Mouse (Mus musculus): ENCODE data around the gene Atp5k.

Gene Atp5k

DNA sequence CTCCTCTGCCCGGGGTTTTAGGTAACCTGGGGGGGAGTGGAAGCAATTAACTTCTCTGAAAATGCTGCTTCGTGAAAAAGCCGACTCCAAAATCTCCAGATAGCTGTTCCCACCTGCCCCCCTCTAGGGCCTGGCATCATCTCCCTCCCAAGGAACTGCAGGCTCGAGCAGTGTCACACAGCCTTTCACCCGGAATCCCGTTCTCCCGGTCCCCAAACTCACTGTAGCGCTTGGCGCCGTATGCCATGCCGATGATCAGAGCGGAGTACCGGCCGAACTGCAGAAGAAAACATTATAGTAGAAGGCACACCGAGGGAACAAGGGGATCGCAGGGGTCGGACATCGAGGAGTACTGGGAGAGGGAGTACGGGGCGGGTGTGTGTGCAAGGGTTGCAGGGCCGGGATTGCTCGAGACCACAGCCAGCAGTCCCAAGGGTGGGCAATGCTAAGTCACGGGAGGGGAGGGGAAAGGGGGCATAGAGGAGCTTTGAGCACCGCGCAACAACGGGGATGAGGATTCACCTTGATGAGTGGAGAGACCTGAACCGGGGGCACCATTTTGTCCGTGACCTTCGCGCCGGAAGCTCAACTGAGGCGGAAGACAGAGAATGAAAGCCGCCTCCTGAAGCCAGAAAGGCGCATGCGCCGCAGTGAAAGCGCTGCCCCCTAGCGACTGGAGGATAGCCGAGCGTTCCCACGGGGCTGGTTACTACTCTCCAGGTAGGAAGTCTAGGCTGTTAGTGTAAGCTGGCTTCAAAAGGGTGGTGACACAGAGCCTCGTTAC lies at the start of gene Atp5k:
Gene Atp5k, minus strand, starts transcription at position 645 of the 784 bp plus-strand sequence.
- peak; percentile 90 to 93 for DNase-seq (ENCODE audit: low spot score in 2 of 2)

DNA sequence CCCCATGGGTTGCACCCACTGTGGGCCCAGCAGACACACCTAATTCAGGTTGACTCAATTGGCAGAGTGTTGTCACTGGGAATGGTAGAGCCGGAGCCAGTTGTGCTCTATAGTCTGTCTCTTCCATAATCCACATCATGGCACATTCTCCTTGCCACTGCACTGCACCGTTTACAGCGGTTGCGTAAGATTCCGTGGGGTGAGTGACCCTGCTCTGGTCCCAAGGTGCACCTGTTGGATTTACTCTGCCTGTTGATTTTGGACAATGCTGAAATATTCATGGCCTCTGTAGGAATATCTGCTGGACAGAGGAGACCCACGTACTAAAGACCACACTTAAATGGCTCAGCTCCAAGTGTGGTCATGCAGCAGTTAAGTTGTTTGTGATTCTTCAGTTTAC lies 48.8 kb upstream of the Atp5k start:
- no peak for DNase-seq (ENCODE audit: low spot score in 2 of 2)

DNA sequence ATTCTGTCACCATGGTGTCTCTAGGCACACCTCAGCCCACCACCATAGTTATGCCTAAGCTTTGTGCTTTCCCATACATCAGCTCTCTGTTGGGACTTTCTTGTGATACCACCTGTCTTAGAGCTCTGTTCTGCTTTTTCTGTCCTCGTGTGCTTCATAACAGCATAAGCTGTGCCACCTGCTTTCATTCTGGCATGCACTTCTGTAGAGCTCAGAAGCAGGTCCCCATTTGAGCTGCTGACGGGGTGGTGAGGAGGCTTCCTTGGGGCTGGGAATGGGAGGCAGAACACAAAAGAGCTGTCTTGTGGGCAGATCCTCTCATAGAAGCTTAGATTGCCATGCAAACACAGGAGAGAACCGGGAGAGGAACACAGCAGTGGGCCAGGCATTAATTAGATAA lies 41.7 kb upstream of the Atp5k start:
- DNase-seq (ENCODE audit: low spot score in 2 of 2), result no peak

DNA sequence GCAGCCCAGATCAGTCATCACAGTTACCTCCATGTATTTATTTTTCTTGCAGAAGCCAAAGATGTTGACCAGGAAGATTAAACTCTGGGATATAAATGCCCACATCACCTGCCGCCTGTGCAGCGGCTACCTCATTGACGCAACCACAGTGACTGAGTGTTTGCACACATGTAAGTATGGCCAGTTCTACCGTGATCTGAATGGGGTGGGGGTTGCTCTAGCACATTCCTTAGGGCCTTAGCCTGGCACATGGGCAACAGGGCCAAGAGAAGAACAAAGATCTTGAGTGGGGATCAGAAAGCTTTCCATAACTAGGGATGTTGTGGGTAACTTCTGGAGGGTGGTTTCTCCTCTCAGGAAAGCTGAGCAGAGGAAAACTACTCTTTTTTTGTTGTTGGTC lies 39.5 kb upstream of the Atp5k start:
- DNase-seq (ENCODE audit: low spot score in 2 of 2), result no peak

DNA sequence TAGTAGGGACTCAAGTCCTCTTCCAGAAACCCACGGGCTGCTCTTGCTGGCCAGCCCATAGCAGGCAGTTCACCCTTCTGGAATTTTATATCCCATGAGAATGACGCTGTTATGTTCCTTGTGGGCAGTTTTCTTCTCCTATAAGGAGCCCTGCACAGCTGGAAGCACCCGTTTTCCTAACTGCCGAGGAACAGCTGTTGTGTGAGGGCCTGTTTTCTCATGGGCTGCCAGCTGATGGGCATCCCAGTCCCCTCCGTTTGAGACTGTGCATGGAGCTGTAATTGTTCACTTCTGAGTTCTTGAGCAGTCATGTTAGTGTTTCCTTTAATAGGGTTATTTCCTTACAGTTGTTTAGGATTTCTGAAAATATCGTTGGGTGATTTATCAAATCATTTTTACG lies 35.4 kb upstream of the Atp5k start:
- DNase-seq (ENCODE audit: low spot score in 2 of 2), result no peak

DNA sequence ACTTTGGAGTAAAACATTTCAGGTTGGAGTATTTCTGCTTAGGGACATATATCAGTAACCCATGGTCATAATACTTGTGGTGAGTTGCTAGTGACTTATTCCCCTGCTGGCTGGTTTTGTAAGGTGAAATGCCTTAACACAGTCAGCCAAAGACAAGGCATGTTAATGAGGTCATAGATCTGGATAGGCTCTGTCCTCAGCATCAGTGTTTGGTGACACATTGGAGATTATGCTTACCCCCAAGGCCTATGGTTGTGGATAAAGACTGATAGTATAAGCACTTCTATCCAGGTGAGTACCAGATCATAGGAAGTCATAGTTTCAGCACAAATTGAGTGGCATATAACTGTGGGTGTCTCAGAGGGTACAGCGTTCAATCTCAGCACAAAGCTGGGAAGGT lies 32.4 kb upstream of the Atp5k start:
- DNase-seq (ENCODE audit: low spot score in 2 of 2), result no peak

DNA sequence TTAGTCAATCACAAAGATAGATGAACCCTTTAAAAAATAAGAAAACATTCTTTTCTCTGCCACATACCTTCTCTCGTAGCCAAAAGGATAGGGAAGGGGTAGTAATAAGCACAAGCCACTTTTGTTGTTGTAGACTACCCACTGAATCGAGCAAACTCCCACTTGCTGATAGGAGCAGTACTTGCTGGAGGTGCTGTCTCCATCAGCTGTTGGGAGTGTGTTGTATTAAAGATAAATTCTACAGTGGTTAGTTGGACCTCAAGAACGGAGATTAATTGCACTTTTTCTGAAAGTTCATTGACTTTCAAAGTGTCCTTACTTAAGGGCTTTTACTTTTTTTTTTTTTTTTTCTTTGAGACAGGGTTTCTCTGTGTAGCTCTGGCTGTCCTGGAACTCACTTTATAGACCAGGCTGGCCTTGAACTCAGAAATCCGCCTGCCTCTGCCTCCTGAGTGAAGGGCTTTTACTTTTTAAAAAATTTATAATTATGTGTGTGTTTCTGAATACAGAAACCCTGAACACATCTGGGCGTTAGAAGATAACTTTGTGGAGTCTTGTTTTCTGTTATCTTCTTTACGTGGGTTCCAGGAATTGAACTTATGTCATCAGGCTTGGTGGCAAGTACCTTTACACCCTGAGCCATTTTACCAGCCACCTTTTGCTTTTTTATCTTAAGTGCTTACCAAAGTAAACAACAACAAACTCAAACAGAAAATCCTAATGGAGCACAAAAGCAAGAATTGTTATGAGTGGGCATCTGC lies 31.1 kb upstream of the Atp5k start:
- DNase-seq (ENCODE audit: low spot score in 2 of 2), result no peak

DNA sequence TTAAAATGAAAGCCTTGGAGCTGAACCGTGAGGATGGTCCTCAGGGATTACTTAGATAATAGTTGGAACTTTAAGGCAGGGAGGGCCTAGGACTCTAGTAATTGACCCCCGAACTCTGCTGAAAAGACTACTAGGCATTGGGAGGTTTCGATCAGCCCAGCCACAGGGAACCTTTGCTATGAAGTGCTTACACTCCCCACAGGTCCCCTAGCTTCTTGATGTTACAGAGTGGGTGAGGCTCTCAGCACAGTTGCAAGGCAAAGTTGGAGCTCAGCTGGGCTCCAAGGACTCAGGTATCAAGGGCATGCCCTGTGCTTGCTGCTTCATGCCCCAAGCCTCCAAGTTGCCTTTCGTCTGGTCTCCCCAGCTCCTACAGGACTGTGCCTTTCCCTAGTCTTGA lies 28.2 kb upstream of the Atp5k start:
- no peak for DNase-seq (ENCODE audit: low spot score in 2 of 2)

DNA sequence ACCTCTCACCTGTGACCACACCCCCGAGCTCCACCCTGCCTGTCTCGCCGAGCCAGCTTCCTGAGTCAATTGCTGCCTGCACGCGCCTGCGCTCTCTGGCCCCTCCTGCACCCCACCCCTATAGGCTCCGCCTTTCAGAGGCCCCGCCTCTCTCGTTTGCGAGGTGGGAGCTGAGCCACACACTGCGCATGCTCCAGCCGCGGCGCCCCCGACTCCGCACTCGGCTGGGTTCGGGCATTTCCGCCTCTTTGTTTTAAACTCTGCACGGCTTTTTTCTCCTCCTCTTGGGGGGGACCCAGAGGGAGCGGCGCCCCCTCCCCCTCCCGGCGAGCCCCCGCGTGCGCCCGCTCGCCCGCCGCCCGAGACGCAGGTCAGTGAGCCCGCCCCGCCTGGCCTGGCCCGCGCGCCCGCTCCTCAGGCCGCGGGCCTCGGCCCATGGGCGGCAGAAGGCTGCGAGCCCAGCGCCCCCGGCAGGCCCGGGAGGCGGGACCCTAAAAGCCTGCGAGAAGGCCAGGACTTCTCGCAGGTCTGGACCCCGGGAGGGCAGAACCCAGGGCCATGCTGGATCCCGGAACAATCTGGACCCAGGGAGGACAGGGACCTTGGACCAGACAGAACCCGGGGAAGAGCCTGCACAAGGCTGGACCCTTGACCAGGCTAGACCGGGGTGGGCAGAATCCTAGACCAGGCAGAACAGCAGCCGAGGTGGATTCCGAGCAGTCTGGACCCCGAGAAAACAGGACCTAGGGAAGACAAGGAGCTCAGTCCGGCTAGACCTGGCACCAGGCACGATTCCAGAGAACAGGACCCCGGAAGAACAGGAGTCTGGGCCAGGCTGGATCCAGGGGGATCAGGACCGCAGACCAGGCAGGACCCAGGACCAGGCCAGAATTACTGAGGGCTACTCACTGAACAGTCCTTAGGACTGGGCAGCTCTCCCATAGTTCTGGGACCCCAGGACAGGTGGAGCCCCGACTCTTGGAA lies 27.1 kb upstream of the Atp5k start, which contains the start of gene Pcgf3:
Gene Pcgf3, plus strand, starts transcription at position 151 of the 984 bp plus-strand sequence.
- peak; percentile 94 to 95 for DNase-seq (ENCODE audit: low spot score in 2 of 2)

DNA sequence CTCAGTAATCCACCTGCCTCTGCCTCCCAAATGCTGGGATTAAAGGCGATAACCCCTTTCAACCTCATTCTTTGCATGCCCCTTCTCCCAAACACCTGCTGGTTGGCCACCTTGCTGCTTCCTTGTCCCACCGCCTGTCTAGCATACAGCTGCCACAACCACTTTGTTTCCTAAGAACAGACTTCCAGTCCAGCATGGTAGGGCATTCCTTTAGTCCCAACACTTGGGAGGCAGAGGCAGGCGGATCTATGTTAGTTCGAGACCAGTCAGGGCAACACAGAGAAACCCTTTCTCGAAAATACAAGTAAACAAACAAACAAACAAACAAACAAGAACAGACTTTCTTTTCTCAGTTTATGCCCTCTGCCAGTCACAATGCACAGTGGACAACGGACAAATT lies 26.2 kb upstream of the Atp5k start:
- no peak for DNase-seq (ENCODE audit: low spot score in 2 of 2)

DNA sequence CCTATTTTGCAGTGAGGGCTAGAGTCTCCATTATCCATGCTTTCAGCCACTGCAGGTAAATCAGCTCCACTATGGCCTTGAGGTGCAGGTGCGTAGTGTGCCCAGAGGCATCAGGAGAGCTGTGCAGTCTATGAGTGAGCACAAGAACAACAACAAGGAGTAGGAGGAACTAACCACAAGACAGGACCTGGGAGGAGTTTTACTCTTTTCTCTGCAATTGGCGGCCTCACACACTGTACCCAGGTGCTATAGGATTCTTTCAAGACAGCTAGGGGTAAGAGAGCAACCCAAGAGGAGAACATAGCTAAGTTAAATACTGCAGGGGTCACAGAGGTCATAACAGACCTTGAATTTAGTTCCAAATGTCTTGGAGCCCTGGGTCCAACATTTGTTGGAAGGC lies 24.5 kb upstream of the Atp5k start:
- DNase-seq (ENCODE audit: low spot score in 2 of 2), result no peak

DNA sequence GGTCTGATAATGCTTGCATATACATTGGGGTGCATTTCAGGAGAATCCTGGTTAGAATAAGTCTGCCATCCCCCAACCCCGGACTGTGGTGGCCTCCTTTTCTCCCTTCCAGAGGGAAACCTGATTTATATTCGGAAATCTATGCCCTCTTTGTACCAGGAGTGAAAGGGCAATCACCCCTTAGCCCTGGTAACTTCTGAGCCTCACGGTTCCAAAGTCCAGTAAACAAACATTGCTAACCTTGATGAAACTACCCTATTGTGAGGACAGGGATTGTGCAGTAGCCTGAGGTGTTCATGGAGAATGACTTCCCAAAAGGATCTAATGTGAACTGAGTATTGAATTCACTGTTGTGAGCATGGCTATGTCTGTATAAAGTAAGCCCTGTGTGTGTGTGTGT lies 19.8 kb upstream of the Atp5k start:
- DNase-seq (ENCODE audit: low spot score in 2 of 2), result no peak

DNA sequence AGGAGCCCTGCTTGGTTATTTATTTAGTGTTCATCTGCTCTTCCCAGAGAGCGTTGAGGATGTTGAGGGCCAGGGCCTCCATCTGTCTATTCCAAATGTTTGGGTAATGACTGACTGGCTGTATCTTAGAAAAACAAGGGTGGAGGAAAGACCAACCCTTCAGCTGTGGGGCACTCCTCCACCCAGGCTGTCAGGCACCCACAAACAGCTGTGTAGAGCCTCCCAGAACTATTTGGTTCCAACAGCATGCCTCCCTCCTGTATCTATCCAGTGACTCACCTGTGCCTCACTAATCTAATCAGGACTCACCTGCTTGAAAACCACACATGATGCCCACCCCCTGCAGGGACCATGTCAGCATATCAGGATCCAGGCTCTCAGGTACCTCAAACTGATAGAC lies 18.2 kb upstream of the Atp5k start:
- DNase-seq (ENCODE audit: low spot score in 2 of 2), result no peak

DNA sequence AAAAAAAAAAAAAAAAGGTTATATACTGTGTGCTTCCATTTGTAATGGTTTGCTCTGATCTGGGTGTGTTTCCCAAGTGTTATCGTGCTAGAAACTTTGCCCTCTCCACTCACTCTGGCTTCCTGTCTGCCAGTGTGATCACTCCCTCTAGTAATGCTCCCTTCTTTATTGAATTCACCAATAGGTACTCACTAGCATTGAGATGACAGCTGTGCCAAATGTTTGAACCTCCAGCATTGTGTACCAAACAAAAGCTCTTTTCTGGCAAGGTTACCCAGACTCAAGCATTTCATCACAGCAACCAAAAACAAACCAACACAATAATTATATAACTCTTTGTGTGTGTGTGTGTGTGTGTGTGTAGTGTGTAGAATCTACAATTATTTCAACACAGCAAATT lies 17.4 kb upstream of the Atp5k start:
- no peak for DNase-seq (ENCODE audit: low spot score in 2 of 2)

DNA sequence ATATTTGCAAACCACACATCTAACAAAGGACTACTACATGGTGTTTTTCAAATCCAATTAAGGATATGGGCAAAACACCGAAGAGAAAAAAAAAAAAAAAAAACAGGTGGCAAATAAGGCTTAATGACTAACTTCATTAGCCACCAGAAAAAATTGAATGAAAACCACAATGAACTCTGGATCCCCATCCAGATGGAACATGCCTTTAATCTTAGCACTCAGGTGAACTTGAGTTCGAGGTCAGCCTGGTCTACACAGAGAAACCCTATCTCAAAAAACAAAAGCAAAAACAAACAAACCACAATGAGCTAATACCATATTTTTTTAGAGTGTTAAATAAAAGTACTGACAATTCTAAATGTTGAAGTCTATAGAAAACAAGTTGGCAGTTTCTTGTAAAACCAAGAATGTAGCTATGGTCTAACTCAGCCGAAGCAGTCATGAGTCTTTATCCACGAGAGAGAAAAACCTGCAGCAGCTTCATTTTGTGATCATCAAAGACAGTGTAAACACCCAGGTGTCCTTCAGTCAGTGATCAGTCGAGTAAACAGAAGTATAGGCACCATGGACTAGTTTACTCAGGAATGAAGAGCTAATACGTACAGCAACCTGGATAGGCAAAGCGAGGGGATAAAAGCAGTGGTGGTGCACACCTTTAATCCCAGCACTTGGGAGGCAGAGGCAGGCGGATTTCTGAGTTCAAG lies 16.7 kb upstream of the Atp5k start:
- DNase-seq (ENCODE audit: low spot score in 2 of 2), result no peak

DNA sequence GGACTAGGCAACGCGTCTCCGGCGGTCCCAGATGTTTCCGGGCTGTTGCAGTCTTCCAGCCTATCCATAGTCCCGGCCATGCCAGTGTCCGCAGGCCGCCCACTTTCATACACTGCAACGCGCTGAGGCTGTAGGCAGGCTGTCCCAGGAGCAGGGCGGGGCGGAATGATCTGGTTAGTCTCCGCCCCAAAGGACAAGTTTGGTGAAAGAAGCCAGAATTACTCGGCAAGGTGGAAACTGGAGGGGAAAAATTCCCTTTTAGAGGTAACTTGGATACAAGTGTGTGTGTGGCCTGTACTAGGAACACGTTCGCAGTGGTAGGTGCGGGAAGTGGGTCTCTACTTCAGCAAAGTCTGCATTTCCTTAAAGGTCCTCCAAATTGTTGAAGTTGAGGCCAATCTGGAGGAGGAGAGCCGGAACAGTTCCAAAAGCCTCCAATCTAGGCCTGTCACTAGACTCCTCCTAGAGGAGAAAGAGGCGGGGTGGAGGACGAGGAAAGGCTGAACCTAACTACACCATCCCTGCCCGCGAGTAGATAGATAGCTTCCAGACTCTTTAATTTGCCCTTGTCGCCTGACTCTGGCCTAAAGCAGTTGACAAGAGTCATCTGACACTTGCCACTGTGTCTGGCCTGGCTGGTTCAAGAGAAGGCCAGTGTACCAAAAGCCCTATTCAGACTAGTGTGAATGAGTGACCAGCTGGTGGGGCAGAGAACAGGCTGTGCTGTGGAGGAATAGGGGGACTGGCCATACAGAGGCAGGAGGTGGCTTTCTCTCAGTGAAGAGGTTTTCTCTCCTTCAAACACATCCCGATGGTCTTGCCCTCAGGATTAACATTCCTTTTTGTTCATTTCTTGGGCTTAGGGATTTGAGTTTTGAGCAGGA lies 14.8 kb upstream of the Atp5k start, which contains the start of gene Mfsd7a:
Gene Mfsd7a, minus strand, starts transcription at position 107 of the 884 bp plus-strand sequence.
- no peak for DNase-seq (ENCODE audit: low spot score in 2 of 2)

DNA sequence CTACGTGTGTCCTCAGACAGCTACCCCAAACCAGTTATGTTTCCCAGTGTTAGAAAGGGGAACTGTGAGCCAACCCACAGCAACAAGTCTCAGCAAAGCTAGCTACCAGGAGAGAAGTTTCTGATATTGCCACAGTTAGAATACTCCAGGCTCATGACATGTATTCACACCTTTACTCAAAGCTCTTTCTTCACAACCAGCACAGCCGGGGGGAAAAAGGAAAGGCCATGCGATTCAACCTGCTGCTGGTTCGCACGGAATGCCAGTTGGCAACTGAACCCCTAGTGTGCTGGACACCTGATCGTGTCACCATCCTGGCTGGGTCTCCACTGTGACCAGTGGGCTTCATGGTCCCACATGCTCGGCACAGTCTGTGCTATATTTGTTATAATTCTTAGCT lies 13.6 kb upstream of the Atp5k start:
- DNase-seq (ENCODE audit: low spot score in 2 of 2), result no peak

DNA sequence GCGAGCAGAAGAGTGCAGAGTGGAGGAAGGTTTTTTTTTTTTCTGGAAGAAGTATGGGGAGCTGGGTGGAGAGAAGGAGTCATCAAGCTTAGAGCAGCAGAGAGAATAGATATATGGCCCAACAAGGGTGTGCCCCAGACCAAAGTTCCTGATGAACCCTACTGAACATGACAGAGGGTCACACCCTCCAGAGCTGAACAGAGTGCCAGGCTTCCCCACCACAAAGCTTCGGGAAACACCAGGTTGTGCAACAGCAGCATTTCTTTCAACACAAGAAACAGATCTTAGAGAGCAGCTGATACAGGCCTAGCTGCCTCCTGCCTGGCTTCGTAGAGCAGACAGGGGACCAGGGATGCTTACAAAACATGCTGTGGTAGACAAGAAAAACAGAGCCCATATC lies 12.7 kb upstream of the Atp5k start:
- DNase-seq (ENCODE audit: low spot score in 2 of 2), result no peak

DNA sequence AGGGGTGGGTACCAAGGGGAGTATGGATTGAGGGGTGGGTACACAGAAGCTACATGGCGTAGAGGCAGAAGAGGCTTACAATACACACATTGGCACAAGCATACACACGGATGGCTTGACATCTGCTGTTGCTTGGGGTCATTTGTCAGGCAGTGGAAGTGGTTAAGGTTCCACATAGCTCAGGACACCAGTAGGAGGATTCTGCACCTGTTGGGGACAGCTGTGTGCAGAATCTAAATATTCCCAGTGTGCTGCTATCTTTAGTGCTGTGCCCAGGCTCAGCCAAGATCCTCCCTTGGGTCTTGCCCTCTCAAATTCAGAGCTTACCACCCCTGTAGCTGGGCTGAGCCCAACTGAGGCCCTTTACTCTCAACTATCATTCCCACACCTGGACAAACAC lies 1.9 kb upstream of the Atp5k start:
- no peak for DNase-seq (ENCODE audit: low spot score in 2 of 2)

DNA sequence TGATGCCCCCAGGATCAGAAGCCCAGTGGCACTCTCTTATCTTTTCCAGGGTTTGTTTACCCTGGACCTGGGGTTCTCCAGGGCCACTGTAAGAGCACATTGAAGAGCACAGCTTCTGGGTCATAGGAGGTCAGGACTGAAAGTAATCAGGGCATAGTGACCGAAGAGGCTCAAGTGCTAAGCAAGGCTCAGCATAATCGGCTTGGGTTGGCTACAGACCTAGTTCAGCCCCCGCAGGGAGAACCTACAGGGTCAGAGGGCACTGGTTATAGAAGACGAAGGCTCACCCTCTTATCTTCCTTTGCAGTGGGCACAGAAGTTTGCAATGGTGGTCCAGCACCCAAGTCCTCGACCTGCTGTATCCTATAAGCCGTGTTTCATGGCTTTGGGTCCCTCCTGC lies 3.1 kb downstream of the Atp5k start:
- no peak for DNase-seq (ENCODE audit: low spot score in 2 of 2)
